Mouse (Mus musculus): ENCODE data around the gene Trp53.

Gene Trp53

GRCm38 (mm10) chr11:69563373-69563772 is 16.8 kb upstream of the Trp53 start:
- DNase-seq, result no peak

DNA sequence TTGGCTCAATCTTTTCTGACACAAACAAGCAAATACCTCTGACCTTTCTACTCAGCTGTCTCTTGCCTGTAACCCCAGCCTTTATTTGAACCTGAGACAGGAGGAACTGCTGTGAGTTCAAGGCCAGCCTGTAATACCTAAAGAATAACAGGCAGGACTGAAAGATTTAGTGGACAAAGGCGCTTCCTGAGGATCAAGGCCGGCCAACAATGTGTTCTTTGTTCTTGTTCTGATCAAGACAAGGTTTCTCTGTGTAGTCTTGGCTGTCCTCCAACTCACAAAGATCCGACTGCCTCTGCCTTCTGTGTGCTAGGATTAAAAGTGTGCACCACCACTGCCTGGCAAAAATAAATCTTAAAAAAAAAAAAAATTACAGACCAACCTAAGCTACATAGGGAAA is 15.8 kb upstream of the Trp53 start:
- DNase-seq, result no peak

DNA sequence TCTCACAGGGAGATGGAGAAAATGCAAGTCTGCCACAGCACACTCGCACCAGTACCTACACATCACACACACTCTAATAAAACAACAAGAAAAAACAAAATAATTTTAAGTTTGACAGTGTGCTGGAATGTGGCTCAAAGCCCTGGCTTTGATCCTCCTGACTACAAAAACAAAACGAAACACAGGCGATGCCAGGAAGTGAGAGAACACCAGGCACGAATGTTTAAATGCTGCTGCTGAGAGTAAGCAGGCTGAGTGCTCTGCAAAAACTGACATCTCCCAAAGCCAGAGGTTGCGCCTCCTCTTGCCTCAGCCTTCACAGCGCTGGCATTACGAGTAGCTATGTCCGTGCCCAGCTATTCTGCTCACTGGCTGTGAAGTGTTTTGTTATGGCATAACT is 15.0 kb upstream of the Trp53 start:
- no peak for DNase-seq

DNA sequence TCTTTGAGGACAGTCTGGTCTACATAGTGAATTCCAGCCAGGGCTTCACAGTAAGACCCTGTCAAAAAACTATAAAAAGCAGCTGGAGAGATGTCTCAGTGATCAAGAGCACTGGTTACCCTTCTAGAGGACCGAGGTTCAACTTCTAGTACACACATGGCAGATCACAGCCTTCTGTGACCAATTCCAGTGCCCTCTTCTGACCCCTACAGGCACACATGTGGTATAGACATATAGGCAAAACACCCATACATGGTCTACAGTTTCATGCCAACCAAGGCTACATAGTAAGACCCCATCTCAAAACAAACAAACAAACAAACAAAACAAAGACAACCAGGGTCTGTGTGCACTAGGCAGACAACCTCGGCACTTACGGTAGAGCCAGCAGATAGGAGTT is 4.9 kb upstream of the Trp53 start:
- no peak for DNase-seq

DNA sequence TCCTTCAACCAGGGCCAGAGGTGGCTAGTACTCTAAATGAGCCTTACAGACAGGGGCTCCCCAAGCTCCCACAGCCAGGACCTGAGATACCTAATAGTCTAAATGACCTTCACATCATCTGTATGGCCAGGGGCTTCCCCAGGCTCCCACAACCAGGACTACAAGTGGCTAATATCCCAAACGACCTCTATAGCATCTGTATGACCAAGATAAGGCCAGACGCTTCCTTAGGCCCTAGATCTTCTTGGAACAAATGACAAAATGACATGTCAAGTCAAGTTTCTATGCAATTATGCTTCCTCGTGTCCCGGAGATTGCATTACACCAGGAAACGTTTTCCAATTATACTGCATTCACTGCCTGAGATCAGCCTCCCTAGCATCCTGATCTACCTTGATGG is 3.9 kb upstream of the Trp53 start:
- DNase-seq, result no peak

- DNase-seq, result no peak
Observed at GRCm38 (mm10) chr11:69578301-69578700, 1.9 kb upstream of the Trp53 start.

GRCm38 (mm10) chr11:69579128-69580017 is 786 bp upstream of the Trp53 start:
- peak; percentile 97 for DNase-seq

DNA sequence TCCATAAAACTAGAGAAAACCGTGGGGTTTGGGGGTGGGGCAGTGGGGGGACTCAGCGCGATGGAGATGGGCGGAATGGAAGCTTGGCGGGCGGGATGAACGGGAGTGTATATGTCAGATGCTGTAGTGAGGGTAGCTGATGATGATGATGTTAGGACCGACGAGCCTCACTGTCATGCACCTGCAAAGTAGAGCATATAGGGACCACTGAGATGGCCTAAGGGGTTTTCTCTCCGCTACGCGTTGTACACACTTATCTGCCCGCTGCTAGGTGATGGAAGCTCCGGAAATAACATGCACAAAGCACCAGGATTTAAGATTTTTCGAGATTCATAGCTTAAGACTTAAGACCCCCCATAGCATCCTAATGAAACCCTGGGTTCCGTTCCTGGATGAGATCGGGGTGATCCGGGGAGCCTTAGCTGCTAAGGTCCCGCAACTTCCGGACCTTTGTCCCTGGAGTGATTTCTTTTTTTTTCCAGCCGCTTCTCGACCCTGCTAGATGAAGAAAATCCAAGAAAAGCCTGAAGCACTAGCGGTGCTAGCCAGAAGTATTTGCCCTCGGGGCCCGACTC is 500 bp downstream of the Trp53 start:
- DNase-seq, result no peak

DNA sequence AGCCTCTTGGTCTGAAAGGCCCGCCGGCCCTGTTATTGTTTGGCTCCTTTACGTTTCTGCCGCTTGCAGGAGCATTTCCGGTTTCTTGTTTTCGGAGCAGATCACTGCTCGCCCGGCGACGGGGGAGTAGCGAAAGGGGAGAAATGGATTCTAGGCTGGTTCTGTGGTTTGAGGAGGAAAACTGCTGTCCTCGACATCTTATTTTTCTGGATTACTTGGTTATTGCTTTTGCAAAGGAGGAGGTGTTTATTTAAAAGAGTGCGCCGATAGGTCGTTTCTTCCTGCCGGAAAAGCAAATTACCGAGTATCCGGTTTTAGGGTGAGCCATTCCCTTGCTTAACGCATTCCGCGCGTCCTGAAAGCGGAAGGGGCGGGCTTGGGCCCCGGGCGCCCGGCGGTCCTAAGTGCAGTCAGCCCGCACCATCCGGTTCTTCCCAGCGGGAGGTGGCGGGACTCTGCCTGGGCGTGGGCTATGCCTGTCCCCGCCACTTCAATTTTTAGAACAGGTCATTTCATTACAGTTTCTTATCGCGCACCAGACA is 1.1 kb downstream of the Trp53 start:
- peak; percentile 90 for DNase-seq

GRCm38 (mm10) chr11:69581814-69582213 is 1.7 kb downstream of the Trp53 start:
- DNase-seq, result no peak

- DNase-seq, result no peak
Observed at GRCm38 (mm10) chr11:69582230-69582805, 2.2 kb downstream of the Trp53 start.

DNA sequence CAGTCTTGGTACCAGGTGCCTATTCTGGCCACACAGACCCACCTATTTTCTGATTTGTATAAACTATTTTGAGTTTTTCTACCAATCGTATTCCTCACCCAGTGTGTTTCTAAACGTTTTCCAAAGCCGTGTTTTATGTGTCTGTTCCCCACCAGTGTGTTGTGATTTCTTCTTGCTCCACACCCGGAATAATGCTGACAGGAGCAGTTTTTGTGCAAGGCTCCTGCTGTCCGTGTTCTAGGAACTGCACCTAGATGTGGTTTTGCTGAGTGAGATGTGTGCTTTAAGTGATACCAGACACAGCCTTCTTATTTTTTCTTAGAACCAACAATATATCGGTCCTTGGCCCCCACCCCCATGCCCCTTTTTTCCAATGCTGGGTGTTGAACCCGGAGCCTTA is 3.8 kb downstream of the Trp53 start:
- no peak for DNase-seq

DNA sequence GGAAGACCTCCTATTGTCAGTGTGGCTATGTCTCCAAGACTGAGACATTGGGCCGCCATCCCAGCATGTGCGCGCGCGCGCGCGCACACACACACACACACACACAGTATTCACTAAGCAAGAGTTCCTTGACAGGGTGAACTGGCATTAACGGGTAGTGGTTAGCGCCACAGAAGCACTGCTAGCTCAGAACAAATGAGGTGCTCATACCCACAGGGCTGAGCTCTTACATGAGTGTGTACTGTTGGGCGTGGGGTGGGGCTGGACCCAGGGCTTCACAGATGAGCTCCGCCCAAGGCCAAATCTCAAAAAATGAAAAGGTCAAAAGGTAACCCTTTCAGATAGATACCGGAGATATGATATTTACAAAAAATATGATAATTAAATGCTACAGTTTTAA is 4.8 kb downstream of the Trp53 start:
- no peak for DNase-seq

DNA sequence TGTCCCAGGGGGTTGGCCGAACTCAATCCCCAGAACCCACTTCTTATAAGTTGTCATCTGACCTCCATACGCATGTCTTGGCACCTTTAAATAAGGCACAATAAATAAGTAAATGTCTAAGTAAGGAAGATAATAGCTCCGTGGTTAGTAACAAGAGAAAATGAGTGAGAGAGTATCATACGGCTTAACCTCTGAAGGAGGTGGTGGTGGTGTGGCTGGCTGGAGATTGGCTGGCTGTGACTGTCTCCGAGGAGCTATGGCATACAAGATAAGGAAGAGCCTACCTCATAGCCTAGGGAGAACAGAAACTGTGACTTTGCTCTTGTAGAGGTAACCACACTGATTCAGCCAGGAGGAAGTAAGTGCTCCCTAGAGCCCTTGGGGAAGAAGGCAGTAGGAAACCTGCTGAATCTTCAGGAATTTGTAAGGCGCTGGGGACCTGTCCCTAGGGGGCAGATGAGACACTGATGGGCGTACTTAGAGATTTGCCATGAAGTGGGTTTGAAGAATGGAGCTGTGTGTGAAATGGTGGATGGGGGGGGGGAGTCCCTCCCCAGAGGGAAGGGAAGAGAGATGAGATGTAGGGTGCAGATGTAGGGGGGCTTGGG is 5.7 kb downstream of the Trp53 start:
- DNase-seq, result no peak

- no peak for DNase-seq
Observed at GRCm38 (mm10) chr11:69589207-69589834, 9.2 kb downstream of the Trp53 start.

DNA sequence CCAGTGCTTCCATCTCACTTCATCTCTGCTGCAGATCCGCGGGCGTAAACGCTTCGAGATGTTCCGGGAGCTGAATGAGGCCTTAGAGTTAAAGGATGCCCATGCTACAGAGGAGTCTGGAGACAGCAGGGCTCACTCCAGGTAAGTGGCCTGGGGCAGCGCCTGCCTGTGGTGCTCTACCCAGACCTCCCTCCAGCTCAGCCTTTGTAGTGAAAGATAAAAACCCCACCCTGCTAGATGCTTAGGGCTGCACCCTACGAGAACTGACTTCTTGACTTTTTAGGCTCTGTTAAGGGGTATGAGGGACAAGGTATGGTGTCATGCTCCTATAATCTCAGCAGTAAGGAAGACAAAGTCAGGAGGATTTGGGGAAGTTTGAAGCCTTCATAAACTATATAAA is 10.5 kb downstream of the Trp53 start:
- no peak for DNase-seq

GRCm38 (mm10) chr11:69591424-69591823 is 11.3 kb downstream of the Trp53 start:
- no peak for DNase-seq

GRCm38 (mm10) chr11:69591899-69592637 is 11.9 kb downstream of the Trp53 start:
- DNase-seq, result peak; percentile 49

- no peak for DNase-seq
Observed at GRCm38 (mm10) chr11:69592799-69593198, 12.6 kb downstream of the Trp53 start.

DNA sequence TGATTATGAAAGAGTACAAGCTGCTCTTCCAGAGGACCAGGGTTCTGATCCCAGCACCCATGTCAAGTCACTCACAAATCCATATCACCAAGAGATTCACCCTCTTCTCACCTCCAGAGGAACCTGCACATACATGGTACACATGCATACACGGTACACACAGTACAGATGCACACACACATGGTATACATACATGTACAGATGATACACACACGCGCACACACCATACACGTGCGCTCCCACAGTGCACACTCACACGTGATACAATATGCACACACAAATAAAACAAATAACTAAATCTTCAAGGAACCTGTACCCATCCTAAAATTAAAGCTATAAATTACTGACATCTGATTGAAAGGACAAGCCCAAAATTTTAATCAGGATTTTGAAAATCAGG is 14.7 kb downstream of the Trp53 start:
- no peak for DNase-seq

- no peak for DNase-seq
Observed at GRCm38 (mm10) chr11:69599436-69599835, 19.3 kb downstream of the Trp53 start.

DNA sequence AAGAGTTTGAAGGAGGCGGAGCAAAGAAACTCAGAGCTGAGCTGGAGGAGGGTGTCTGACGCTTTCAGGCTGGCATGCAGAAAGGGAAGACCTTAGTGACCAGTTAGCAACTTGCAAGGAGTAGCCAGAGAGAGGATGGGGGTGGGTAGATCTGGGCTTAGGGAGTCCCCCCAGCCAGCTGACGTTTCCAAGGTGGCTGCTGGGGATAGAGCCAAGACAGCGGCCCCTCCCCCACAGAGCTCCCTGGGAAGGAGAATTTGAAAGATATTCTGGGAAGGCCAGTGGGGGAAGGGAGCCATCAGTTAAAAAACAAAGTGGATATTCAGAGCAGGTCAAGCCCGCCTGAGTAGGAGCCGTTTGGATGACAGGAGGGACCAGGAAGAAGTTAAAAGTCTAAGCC is 19.9 kb downstream of the Trp53 start:
- peak; percentile 53 for DNase-seq
